Mouse (Mus musculus) inflammation-experienced regulatory T-cells, adult 6 months (primary cell): ENCODE measurements around the gene Myo18b. TPM values are rescaled to one million over a fixed set of nuclear protein-coding genes. Genes with fewer than 3 reads are reported as not detected.

ENCODE experiments used
- ATAC-seq: one replicate; pipeline ENCODE4 v1.8.0; 2017
- polyA plus RNA-seq, 3 experiments: library from polyadenylated mRNA; unstranded; fragments of 100-300 nt; shearing (Covaris generic); gene quantifications; one replicate each; pipeline ENCODE4 v1.2.1; 2017

Gene Myo18b
- polyA plus RNA-seq, 3 experiments from 2014 or later: not detected

GRCm38 (mm10) chr5:112667153-112667552 lies 229.0 kb downstream of the Myo18b start:
- no peak for ATAC-seq

- no peak for ATAC-seq
Observed at GRCm38 (mm10) chr5:112665661-112666060, 230.5 kb downstream of the Myo18b start.

DNA sequence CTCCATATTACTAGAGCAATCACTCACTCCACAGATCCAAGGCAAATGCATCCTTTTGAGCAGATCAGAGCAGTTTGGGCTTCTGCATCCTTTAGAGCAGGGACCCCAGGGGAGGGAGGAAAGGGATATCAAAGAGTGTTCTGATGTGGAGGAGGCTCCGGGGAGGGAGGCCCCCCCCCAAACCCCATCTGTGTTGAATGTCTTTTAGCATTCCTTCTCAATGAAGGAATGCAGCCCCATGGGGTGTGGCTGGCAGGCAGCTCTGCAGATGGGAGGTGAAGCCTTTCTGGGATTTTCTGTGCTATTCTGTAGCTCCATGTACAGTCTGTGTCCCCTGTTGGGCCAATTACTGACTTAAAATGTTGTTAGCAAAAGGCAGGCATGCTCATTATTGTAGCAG lies 232.5 kb downstream of the Myo18b start:
- ATAC-seq: no peak

DNA sequence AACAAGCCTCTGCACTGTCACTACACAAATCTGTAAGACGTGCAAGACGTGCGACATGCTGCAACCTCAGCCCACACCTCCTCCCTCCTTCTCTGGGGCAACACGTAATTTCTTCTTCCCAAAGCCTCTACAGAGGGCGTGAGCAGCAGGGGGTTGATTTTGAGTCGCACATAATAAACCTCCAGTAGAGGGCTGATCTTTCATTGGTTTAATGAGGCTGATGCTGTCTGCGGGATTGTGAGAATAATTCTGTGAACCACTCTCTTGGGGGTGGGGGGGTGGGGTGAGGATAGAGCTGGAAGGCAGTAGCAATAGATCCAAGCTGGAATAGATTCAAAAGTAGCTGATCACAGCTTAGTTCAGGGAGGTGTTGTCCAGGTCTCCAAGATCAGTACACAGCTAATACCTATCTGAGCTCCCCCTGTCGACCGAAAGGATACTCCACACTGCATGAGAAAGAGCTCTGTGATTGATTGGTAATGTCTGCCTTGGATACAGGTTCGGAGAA lies 235.2 kb downstream of the Myo18b start:
- no peak for ATAC-seq

- no peak for ATAC-seq
Observed at GRCm38 (mm10) chr5:112659295-112659694, 236.9 kb downstream of the Myo18b start.

DNA sequence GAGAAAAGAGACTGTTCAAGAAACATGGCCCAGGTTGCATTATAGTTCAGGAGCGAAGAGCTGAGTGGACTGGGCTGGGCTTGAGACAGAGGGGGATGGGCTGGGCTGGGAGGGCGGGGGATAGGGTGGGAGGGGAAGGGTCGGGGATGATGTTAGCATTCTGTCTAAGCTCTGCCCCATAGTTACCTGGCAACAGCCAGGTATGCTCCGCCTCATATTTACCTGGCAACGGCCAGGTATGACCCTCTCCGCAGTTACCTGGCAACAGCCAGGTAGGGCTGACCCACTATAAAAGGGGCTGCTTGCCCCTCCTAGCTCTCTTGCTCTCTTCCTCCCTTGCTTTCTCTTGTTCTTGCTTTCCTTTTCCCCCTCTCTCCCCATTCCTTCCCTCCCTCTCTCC lies 239.4 kb downstream of the Myo18b start:
- no peak for ATAC-seq

GRCm38 (mm10) chr5:112655986-112656541 lies 240.1 kb downstream of the Myo18b start:
- ATAC-seq: no peak

DNA sequence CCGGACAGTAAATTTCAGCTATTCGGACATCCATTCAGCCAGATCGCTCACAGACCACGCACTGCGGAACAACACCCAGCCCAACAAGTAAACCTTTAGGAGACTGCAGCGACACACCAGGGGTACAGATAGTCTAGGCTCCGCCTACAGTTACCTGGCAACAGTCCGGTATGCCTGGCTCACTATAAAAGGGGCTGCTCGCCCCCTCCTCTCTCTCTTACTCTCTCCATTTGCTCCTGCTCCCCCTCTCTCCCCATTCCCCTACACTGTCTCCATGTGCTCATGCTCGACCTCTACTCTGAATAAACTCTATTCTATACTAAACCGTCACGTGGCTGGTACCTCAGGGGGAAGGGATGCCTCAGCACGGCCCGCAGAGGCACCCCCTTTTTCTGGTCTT lies 240.6 kb downstream of the Myo18b start:
- ATAC-seq: no peak

DNA sequence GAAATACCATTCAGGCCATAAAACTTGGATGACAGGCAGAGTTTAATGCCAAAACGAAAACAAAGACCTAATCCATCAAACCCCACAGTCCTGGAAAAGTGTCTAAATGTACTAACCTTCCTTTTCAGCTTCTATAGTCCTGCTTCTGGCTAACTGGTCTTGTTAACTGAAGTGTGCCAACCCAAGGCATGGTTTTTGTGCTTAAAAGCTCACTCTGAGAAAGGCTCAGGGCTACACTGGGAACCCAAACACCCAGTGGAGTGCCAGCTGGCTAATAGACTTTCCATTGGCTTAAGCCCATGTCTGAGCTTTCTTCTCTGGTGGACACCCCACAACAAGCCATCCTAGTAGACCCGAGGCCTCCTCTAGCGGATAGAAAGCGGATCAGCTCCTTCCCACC lies 244.1 kb downstream of the Myo18b start:
- no peak for ATAC-seq

GRCm38 (mm10) chr5:112649164-112649702 lies 246.9 kb downstream of the Myo18b start:
- ATAC-seq: no peak

DNA sequence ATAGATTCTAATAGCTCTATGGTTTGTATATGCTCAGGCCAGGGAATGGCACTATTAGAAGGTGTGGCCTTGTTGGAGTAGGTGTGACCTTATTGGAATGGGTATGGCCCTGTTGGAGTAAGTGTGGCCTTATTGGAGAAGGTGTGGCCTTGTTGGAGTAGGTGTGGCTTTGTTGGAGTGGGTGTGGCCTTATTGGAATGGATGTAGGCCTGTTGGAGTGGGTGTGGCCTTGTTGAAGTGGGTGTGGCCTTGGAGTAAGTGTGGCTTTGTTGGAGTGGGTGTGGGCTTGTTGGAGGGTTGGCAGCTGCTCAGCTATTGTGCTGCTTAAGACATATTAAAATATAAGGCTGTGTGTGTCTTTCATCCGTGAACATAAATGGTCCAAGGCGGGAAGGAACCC lies 249.3 kb downstream of the Myo18b start:
- ATAC-seq: no peak

GRCm38 (mm10) chr5:112645535-112645934 lies 250.6 kb downstream of the Myo18b start:
- ATAC-seq: no peak

DNA sequence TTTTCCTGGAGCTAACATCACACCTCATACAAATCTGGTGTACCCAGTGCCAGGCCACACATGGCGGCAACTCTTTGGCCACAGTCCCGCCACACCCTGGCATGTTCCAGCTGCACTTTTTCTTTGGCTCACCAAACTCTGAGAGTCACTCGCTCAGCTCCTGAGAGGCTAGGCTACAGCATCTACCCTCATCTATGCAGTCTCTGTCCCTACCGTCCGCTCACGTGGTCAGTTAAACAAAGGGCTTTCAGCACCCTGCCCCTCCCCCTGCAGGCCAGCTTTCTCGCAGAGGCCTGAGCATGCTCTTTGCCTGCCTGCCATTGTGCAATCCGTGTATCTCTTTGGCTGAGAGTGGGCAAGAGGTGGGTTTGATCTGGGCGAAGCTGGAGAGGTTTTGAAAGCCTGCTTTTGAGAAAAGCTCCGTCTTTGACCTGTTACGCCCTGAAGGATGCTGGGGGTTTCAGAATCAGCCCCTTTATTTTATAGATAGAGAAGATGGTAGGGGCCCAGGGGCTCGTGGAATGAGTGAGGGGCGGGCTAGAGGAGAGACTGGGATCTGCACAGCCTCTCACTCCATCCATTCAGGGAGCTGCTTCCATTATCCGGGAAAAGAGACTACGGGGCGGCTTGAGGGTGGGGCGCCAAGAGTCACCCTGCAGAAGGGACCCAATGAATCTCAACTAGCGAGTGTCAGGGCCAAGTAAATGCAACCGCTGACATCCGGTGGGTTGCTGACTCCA lies 252.5 kb downstream of the Myo18b start:
- ATAC-seq: no peak

DNA sequence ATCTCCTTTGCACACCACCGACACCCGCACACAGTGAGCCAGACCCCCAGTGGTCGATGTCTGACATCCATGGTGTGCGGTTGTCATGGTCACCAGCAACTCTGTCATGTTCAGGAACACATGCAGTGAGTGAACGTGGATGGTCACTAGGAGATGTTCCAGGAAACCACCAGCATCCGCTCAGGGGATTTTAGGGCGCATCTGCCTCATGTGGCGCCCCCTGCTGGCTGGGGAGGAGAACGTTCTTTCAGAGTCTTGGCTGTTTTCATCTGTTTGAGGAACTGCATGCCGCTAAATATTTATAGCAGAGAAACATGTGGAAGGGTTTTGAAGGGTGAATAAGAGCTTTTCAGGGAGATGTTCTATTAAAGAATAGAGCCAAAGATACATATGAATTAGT lies 253.4 kb downstream of the Myo18b start:
- no peak for ATAC-seq

DNA sequence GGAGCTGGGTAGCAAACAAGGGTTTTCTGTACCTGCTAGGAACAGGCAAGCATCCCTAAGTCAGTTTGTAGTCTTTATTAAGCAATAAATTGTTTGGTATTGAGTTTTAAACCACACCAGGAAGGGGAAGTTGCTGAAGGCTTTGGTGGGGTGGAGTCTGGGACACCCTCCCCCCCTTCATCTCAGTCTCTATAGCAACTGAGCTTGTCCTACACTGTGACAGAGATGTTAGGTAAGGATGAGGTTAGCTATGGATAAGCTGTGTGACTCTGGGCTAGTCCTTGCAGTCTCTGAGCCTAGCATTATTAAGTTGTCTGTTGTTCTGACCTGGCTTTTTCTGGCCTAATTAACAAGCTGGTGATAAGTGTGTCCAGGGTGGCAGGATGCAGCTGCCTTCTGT lies 254.4 kb downstream of the Myo18b start:
- no peak for ATAC-seq

GRCm38 (mm10) chr5:112641131-112641530 lies 255.0 kb downstream of the Myo18b start:
- ATAC-seq: no peak

- no peak for ATAC-seq
Observed at GRCm38 (mm10) chr5:112640651-112641050, 255.5 kb downstream of the Myo18b start.

Other genes with a start within 250 kb of the Myo18b start
- gene Grk3, start 119.4 kb upstream of the Myo18b start, polyA plus RNA-seq: under 1 TPM; 0.36 to 0.59 (median 0.50) TPM
- not detected for gene Crybb2, start 173.8 kb upstream of the Myo18b start, polyA plus RNA-seq
- gene Crybb3, start 185.2 kb upstream of the Myo18b start, polyA plus RNA-seq: 1 to 10 TPM in 1 of 3 experiments, not detected in 2; 1.3 TPM